Mouse (Mus musculus) kidney, postnatal 0 days (tissue): ENCODE results near the gene Slc5a3. TPM values are rescaled to one million over a fixed set of nuclear protein-coding genes. Genes with fewer than 3 reads are reported as not detected.

Experiments
- ATAC-seq: fragments of 200-750 bp; cut with Nextera tagmentation; replicated peaks from 2 replicates; pipeline ENCODE4 v1.8.0; 2017; ENCODE audit warnings: low read depth, moderate number of reproducible peaks, moderate TSS enrichment, moderate library complexity; ENCODE audit not compliant: low FRiP score
- DNase-seq: peaks from one replicate; pipeline ENCODE4 v3.0.0-alpha.2; 2016; ENCODE audit warnings: low spot score
- H3K27ac ChIP-seq: fragments of 300-500 bp; sonication (generic); 2 replicates; pipeline ENCODE4 v1.5.1; 2014; ENCODE audit warnings: mild to moderate bottlenecking
- H3K27me3 ChIP-seq: fragments of 300-500 bp; sonication (generic); 2 replicates; pipeline ENCODE4 v1.6.1; 2014; ENCODE audit warnings: low read length, mixed read lengths; ENCODE audit not compliant: insufficient read depth
- H3K36me3 ChIP-seq: fragments of 300-500 bp; sonication (generic); 2 replicates; pipeline ENCODE4 v1.6.1; 2014; ENCODE audit warnings: low read length, mixed read lengths; ENCODE audit not compliant: insufficient read depth
- H3K4me1 ChIP-seq: fragments of 300-500 bp; sonication (generic); replicated peaks from 2 replicates; pipeline ENCODE4 v1.6.1; 2014; ENCODE audit warnings: antibody characterized with exemption, low read length, mixed read lengths; ENCODE audit not compliant: insufficient read depth
- H3K4me2 ChIP-seq: fragments of 300-500 bp; sonication (generic); 2 replicates; pipeline ENCODE4 v1.6.1; 2014; ENCODE audit warnings: mild to moderate bottlenecking, low read length, moderate library complexity, mixed read lengths
- H3K4me3 ChIP-seq: fragments of 300-500 bp; sonication (generic); replicated peaks from 2 replicates; pipeline ENCODE4 v1.5.1; 2014; ENCODE audit warnings: low read depth, low read length
- H3K9ac ChIP-seq: fragments of 300-500 bp; sonication (generic); 2 replicates; pipeline ENCODE4 v1.6.1; 2014; ENCODE audit warnings: low read depth, low read length
- H3K9me3 ChIP-seq: fragments of 300-500 bp; sonication (generic); replicated peaks from 2 replicates; pipeline ENCODE4 v1.6.1; 2016; ENCODE audit warnings: low read length, inconsistent platforms, mixed read lengths
- CTCF ChIP-seq: IDR thresholded peaks from 2 replicates; pipeline ENCODE4 v1.5.1; 2016; ENCODE audit warnings: antibody characterized with exemption, low read depth, mild to moderate bottlenecking, moderate library complexity
- WGBS: fragments of 180-500 bp; shearing (Covaris S2); extraction: QIAGEN DNeasy Blood & Tissue Kit; methylation state at CpG from one replicate; pipeline ENCODE4 v1.1.7; 2014; 5-methylcytosine and 5-hydroxymethylcytosine counted together
- polyA plus RNA-seq: library from polyadenylated mRNA; unstranded; fragments of >200 nt; fragmentation: Nextera tagmentation; extraction: Ambion mirVana; gene quantifications from 2 replicates; pipeline ENCODE4 v1.2.1, GENCODE M21; 2015

The Slc5a3 gene
- polyA plus RNA-seq, 1 experiment from 2014 or later = 13.5 TPM

DNA sequence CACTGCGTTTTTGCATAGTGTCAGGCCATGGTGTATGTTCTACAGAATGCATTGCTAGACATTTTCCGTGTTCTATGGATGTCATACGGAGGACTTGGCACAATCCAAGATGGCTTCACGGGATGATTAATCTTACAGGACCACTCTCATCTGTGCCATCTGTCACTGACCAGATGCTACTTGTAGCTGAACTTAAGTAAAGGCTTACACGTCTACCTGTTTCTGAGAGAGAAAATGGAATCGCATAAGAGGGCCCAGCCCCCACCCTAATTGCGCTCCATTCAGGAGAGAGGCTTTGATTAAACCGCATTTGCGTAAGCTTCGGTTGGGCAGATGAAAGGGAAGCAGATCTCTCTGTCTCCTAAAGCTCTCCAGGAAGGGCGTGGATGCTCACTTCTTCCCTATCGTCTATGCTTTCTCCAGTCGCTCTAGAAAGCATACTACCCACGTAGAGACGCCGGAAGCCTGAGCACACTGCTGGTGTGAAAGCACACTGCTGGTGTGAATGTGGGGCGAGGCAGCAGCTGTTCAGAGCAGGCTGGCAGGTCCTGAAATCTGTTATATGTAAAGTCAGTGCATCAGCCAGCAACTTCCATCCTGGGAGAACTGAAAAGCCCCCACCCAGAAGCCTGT lies 62.9 kb downstream of the Slc5a3 start:
- WGBS = 74% methylated on average over 17 of the region's 17 CpGs
- no peak for DNase-seq

DNA sequence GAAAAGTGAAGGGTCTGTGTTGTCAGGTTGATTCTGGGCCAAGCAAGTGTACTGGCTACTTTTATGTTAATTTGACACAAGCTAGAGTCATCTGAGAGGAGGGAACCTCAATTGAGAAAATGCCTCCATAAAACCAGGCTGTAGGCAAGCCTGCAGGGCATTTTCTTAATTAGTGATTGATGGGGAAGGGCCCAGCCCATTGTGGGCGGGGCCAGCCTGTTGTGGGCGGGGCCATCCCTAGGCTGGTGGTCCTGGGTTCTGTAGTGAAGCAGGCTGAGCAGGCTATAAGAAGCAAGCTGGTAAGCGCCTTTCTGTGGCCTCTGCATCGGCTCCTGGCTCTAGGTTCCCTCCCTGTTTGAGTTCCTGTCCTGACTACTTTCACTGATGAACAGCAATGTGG lies 69.1 kb downstream of the Slc5a3 start:
- Histone ChIP-seq H3K36me3 (no peaks in the 10 kb centered on the region), H3K27me3 (no peaks in the 10 kb centered on the region), H3K4me3 (no peak overlapping the region), H3K9ac (no peak overlapping the region), H3K4me2 (no peak overlapping the region), H3K4me1 (no peaks in the 10 kb centered on the region), H3K9me3 (no peaks in the 10 kb centered on the region), H3K27ac (no peak overlapping the region)
- TF ChIP-seq CTCF = no peak
- DNase-seq (no peak), ATAC-seq (no peak)
- 48% methylated on average over 4 of the region's 4 CpGs for WGBS

More for the DNA sequence above, 62.9 kb downstream of the Slc5a3 start:
- Histone ChIP-seq H3K9ac (no peak overlapping the region), H3K27ac (no peak overlapping the region), H3K27me3 (no peaks in the 10 kb centered on the region), H3K4me3 (no peak overlapping the region), H3K36me3 (no peaks in the 10 kb centered on the region), H3K4me1 (no peaks in the 10 kb centered on the region), H3K9me3 (no peaks in the 10 kb centered on the region), H3K4me2 (no peak overlapping the region)
- no peak for ATAC-seq
- no peak for TF ChIP-seq CTCF

DNA sequence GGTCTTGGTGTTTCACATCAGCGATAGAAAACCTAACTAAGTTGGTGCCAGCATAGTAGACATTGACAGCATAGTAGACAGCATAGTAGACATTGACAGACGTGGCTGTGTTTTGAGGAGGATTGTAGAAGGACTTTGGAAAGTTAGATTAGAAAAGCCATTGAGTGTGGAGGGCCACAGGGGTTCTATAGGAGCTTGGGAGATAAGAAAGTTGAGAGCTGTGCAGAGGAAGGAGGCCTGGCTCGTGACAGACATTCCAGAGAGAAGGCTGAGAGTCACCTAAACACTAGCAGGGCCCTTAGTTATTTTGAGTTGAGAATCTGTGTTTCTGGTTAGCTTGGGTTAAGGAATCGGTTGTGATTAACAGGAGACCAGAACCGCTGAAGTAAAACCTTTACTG lies 69.5 kb downstream of the Slc5a3 start:
- TF ChIP-seq CTCF = no peak
- Histone ChIP-seq H3K36me3 (no peaks in the 10 kb centered on the region), H3K4me2 (no peak overlapping the region), H3K27ac (no peak overlapping the region), H3K9me3 (no peaks in the 10 kb centered on the region), H3K9ac (no peak overlapping the region), H3K4me1 (no peaks in the 10 kb centered on the region), H3K27me3 (no peaks in the 10 kb centered on the region), H3K4me3 (no peak overlapping the region)
- no peak for ATAC-seq
- DNase-seq = no peak
- WGBS = 86% methylated on average over 5 of the region's 5 CpGs

DNA sequence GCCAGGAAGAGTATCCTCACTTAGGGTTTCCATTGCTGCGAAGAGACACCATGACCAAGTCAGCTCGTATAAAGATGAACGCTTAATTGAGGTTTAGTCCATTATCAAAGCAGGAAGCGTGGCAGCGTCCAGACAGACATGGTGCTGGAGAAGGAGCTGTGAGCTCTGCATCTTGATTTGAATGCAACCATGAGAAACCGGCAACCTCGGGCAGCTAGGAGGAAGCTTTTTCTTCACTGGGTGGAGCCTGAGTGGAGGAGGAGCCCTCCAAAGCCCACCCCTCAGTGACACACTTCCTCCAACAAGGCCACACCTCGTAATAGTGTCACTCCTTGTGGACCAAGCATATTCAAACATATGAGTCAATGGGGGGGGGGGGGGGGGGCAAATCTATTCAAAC lies 71.7 kb downstream of the Slc5a3 start:
- no peak overlapping the region for H3K4me2 ChIP-seq
- no peak overlapping the region for H3K27ac ChIP-seq
- ATAC-seq (no peak), DNase-seq (no peak)
- H3K27me3 ChIP-seq = no peaks in the 10 kb centered on the region
- 87% methylated on average over 8 of the region's 8 CpGs for WGBS
- TF ChIP-seq CTCF = no peak
- H3K4me1 ChIP-seq = no peaks in the 10 kb centered on the region
- H3K36me3 ChIP-seq = no peaks in the 10 kb centered on the region
- H3K9me3 ChIP-seq = no peaks in the 10 kb centered on the region
- no peak overlapping the region for H3K4me3 ChIP-seq
- no peak overlapping the region for H3K9ac ChIP-seq

DNA sequence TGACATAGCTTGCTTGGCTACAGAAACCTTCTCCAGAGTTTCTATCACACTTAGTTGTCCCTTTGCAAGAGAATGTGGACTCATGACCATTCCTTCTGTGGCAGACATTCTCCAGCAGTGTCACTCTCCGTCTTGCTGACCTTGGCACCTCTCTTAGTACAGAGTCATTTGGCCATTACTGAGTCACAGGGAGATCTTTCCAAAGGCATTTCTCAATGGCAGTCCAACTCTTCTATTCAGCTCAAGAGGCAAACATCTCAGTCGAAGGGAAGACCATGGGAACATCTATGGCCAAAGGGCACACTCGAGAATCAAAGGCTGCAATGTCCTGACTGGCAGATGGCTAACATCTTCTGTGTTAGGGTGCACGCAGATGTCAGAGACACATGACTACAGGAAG lies 74.4 kb downstream of the Slc5a3 start:
- no peaks in the 10 kb centered on the region for H3K27me3 ChIP-seq
- WGBS = 82% methylated on average over 4 of the region's 4 CpGs
- H3K9ac ChIP-seq = no peak overlapping the region
- TF ChIP-seq CTCF = no peak
- H3K4me1 ChIP-seq = no peaks in the 10 kb centered on the region
- no peaks in the 10 kb centered on the region for H3K9me3 ChIP-seq
- H3K4me2 ChIP-seq = no peak overlapping the region
- ATAC-seq = no peak
- H3K27ac ChIP-seq = no peak overlapping the region
- H3K36me3 ChIP-seq = no peaks in the 10 kb centered on the region
- no peak overlapping the region for H3K4me3 ChIP-seq
- DNase-seq = no peak

DNA sequence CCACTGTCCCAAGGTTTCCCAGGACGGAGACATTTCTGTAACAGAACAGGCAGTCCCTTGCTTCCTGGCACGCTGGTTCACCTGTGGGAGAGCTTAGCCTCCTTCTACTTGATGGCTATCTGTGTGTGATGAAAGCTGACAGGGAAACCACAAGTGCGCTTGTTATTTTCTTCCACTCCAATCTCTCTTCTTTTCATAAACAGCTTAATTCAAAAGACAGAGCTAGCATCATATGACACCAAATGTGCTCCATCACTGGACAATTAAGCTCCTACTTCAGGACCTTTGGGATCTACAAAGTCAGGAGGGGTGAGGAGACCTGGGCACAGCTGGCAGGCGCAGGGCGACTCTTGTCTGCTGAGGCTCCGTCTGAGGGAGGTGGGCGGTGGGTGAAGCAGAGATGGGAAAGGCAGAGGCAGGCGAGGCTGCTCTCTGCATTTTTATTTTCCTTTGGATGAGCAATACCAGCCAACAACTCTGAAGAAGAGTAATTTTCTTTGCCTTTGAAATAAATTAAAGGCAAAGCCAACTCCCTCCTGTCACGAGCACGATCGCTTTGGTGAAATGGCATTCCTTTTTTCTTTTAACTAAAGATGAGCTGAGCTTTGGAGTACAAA lies 76.1 kb downstream of the Slc5a3 start:
- H3K4me1 ChIP-seq = no peaks in the 10 kb centered on the region
- H3K9ac ChIP-seq = no peak overlapping the region
- no peak for DNase-seq
- no peak overlapping the region for H3K4me3 ChIP-seq
- WGBS = 68% methylated on average over 11 of the region's 11 CpGs
- no peaks in the 10 kb centered on the region for H3K27me3 ChIP-seq
- ATAC-seq = no peak
- H3K27ac ChIP-seq = no peak overlapping the region
- no peaks in the 10 kb centered on the region for H3K9me3 ChIP-seq
- H3K4me2 ChIP-seq = no peak overlapping the region
- H3K36me3 ChIP-seq = no peaks in the 10 kb centered on the region
- no peak for TF ChIP-seq CTCF
